Mouse (Mus musculus) liver, postnatal 0 days (tissue): ENCODE results near the gene Kalrn.

ENCODE experiments used
- CTCF ChIP-seq: sonication (generic); IDR thresholded peaks from 2 replicates; pipeline ENCODE4 v1.5.1; 2016; ENCODE audit warnings: antibody characterized with exemption, low read depth
- EP300 ChIP-seq: IDR thresholded peaks from 2 replicates; pipeline ENCODE4 v1.6.1; 2016; ENCODE audit warnings: antibody characterized with exemption, low read depth, mild to moderate bottlenecking

DNA sequence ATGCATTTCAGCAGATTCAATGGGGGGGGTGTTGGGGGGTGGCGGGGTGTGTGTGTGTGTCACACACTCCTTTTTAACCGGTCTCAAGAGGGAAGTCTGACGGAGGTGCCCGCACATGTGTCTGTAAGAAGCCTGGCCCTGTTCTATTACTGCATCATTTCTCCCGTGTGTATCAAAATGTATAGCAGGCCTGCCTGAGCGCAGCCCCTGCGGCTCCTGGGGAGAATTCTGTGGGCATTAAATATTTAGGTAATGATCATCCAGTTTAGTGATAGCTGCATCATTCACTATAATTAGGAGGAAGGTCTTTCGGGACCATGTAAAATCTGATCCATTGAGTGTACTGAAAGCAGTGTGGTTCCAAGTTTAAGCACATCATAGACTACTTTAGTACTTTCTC, 556.1 kb downstream of the Kalrn start:
- TF ChIP-seq CTCF (no peak), EP300 (no peak)
